Mouse (Mus musculus): ENCODE measurements around the gene Ranbp2. TPM values are rescaled to one million over a fixed set of nuclear protein-coding genes. Genes with fewer than 3 reads are reported as not detected.
"Not testable (repeated sequence)": the region's sequence is repeated elsewhere in the genome, so short reads cannot be mapped to it uniquely, and the experiment has no call there.

Ranbp2 gene
- total and polyA plus RNA-seq, 3 experiments = 1.2 to 80.4 (median 60.7) TPM

GRCm38 (mm10) chr10:58496732-58497131 is 50.0 kb downstream of the Ranbp2 start:
- no peak for DNase-seq

- DNase-seq = peak; percentile 97
Measured at GRCm38 (mm10) chr10:58497320-58498284, 50.9 kb downstream of the Ranbp2 start, which contains the start of gene Ccdc138. TSS of gene Ccdc138 (plus strand) at chr10:58497948.

GRCm38 (mm10) chr10:58498516-58498915 is 51.8 kb downstream of the Ranbp2 start:
- DNase-seq = peak; percentile 19

- DNase-seq = no peak
Measured at GRCm38 (mm10) chr10:58529358-58529757, 82.6 kb downstream of the Ranbp2 start.

- no peak for DNase-seq
Measured at GRCm38 (mm10) chr10:58530896-58531790, 84.4 kb downstream of the Ranbp2 start.

- no peak for DNase-seq
Measured at GRCm38 (mm10) chr10:58532177-58532576, 85.5 kb downstream of the Ranbp2 start.

- not testable (repeated sequence) for DNase-seq
Measured at GRCm38 (mm10) chr10:58536276-58536675, 89.6 kb downstream of the Ranbp2 start.

- DNase-seq = no peak
Measured at GRCm38 (mm10) chr10:58540613-58541012, 93.9 kb downstream of the Ranbp2 start.

Other genes with a start within 250 kb of the Ranbp2 start
- not detected for gene AW822073, start 222.0 kb upstream of the Ranbp2 start, total RNA-seq (2021)
- not detected in 2 replicates for gene AW822073, start 222.0 kb upstream of the Ranbp2 start, polyA plus RNA-seq (2012; rRNA removed)
- gene Duxf3, start 214.2 kb upstream of the Ranbp2 start, total RNA-seq (2021) = not detected
- not detected in 2 replicates for gene Duxf3, start 214.2 kb upstream of the Ranbp2 start, polyA plus RNA-seq (2012; rRNA removed)
- not detected for gene Gm4981, start 210.2 kb upstream of the Ranbp2 start, total RNA-seq (2021)
- not detected in 2 replicates for gene Gm4981, start 210.2 kb upstream of the Ranbp2 start, polyA plus RNA-seq (2012; rRNA removed)
- gene Gcc2, start 191.4 kb upstream of the Ranbp2 start, total RNA-seq (2021) = 10 to 100 TPM; 32.8 to 46.7 TPM
- 1.2 and 2.2 TPM in 2 replicates for gene Gcc2, start 191.4 kb upstream of the Ranbp2 start, polyA plus RNA-seq (2012; rRNA removed)
- 10 to 100 TPM; 41.4 to 50.6 TPM for gene Lims1, start 123.5 kb upstream of the Ranbp2 start, total RNA-seq (2021)
- 2.6 and 2.7 TPM in 2 replicates for gene Lims1, start 123.5 kb upstream of the Ranbp2 start, polyA plus RNA-seq (2012; rRNA removed)
- gene Ccdc138, start 51.0 kb downstream of the Ranbp2 start, total RNA-seq (2021) = 1 to 10 TPM; 2.2 to 4.3 TPM
- gene Ccdc138, start 51.0 kb downstream of the Ranbp2 start, polyA plus RNA-seq (2012; rRNA removed) = 0.04 and 0.12 TPM in 2 replicates
- 1 to 10 TPM in 1 of 2 experiments, not detected in 1; 1.5 TPM for gene Edar, start 228.7 kb downstream of the Ranbp2 start, total RNA-seq (2021)
- 0.04 and 0.07 TPM in 2 replicates for gene Edar, start 228.7 kb downstream of the Ranbp2 start, polyA plus RNA-seq (2012; rRNA removed)